Mouse (Mus musculus) hindbrain, postnatal 0 days (tissue): ENCODE results near the gene Pcgf1. TPM values are rescaled to one million over a fixed set of nuclear protein-coding genes. Genes with fewer than 3 reads are reported as not detected.
A peak's percentile ranks its signal among the peaks of the same experiment; 100 is the strongest.

Experiments
- ATAC-seq: fragments of 200-750 bp; cut with Nextera tagmentation; 2 replicates; pipeline ENCODE4 v1.8.0; 2017; ENCODE audit warnings: mild to moderate bottlenecking, moderate TSS enrichment, moderate library complexity
- DNase-seq: peaks from one replicate; pipeline ENCODE4 v3.0.0-alpha.2; 2015; ENCODE audit warnings: low spot score
- H3K27ac ChIP-seq: fragments of 300-500 bp; sonication (generic); 2 replicates; pipeline ENCODE4 v1.5.1; 2014; ENCODE audit warnings: mild to moderate bottlenecking
- H3K27me3 ChIP-seq: fragments of 300-500 bp; sonication (generic); 2 replicates; pipeline ENCODE4 v1.6.1; 2014; ENCODE audit warnings: low read length, mixed read lengths; ENCODE audit not compliant: insufficient read depth
- H3K36me3 ChIP-seq: fragments of 300-500 bp; sonication (generic); 2 replicates; pipeline ENCODE4 v1.6.1; 2014; ENCODE audit warnings: low read length, mixed read lengths; ENCODE audit not compliant: insufficient read depth
- H3K4me1 ChIP-seq: fragments of 300-500 bp; sonication (generic); 2 replicates; pipeline ENCODE4 v1.6.1; 2014; ENCODE audit warnings: antibody characterized with exemption, low read length, mixed read lengths; ENCODE audit not compliant: insufficient read depth
- H3K4me2 ChIP-seq: fragments of 300-500 bp; sonication (generic); 2 replicates; pipeline ENCODE4 v1.6.1; 2014; ENCODE audit warnings: low read depth, mild to moderate bottlenecking, low read length, moderate library complexity, mixed read lengths
- H3K4me3 ChIP-seq: fragments of 300-500 bp; sonication (generic); 2 replicates; pipeline ENCODE4 v1.5.1; 2014; ENCODE audit warnings: low read length
- H3K9ac ChIP-seq: fragments of 300-500 bp; sonication (generic); replicated peaks from 2 replicates; pipeline ENCODE4 v1.6.1; 2014; ENCODE audit warnings: mild to moderate bottlenecking, low read length, moderate library complexity, mixed read lengths
- H3K9me3 ChIP-seq: fragments of 300-500 bp; sonication (generic); 2 replicates; pipeline ENCODE4 v1.6.1; 2016; ENCODE audit warnings: low read length, mixed read lengths
- CTCF ChIP-seq: IDR thresholded peaks from 2 replicates; pipeline ENCODE4 v1.5.1; 2016; ENCODE audit warnings: antibody characterized with exemption, control low read depth, low read depth
- WGBS: fragments of 180-500 bp; shearing (Covaris S2); extraction: QIAGEN DNeasy Blood & Tissue Kit; methylation state at CpG from one replicate; pipeline ENCODE4 v1.1.7; 2014; 5-methylcytosine and 5-hydroxymethylcytosine counted together
- polyA plus RNA-seq: library from polyadenylated mRNA; unstranded; fragments of >200 nt; fragmentation: Nextera tagmentation; extraction: Ambion mirVana; gene quantifications from 2 replicates; pipeline ENCODE4 v1.2.1, GENCODE M21; 2015
- total RNA-seq: library from RNA; depleted of rRNA; stranded (reverse); fragments of >200 nt; gene quantifications from 2 replicates; pipeline ENCODE4 v1.2.3, GENCODE M21; 2014

The Pcgf1 gene
- total and polyA plus RNA-seq, 2 experiments from 2014 or later: 11.0 to 27.8 TPM

DNA sequence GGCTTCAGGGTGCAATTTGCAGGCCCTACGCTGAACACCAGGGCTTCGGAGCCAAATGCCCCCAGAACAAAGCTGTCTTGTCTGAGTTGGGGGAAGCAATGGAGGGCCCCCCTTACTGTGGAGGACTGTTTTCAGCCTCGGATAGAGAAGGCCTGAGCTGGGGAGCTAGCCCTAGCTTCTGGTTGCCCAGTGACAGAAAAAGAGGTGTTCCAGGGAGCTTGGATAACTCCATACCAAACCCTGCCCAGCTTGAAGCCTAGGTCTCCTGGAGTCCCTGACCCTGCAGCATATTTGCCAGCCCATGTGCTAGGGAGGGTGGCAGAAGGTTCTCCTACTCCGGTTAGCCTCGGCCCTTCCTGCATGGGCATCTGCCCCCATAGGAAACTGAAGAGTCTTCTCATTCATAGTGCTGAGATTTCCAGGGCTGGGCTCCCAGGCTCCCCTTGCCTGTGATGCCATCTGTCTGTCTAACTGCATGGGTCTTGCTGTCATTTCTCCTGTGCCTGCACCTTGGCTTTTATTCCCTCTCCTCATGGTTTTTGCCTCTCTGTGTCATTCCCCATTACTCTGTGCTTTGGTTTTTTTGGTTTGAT, 43.1 kb upstream of the Pcgf1 start:
- no peak for DNase-seq
- H3K9ac ChIP-seq: no peak overlapping the region; the same call in 1 of the 2 replicates
- H3K27me3 ChIP-seq: peaks cover 25% of the 10 kb centered on the region; the same call in 1 of the 2 replicates
- H3K4me2 ChIP-seq: peak overlapping the region; percentile 84
- peaks cover 15% of the 10 kb centered on the region; the same call in 1 of the 2 replicates for H3K4me1 ChIP-seq
- no peaks in the 10 kb centered on the region for H3K9me3 ChIP-seq
- H3K27ac ChIP-seq: 0 out of 2 replicates have a peak overlapping the region, but pooled peaks have one; percentile 67
- peak overlapping the region; percentile 47 for H3K4me3 ChIP-seq
- no peak for ATAC-seq
- 26% methylated on average over 5 of the region's 5 CpGs for WGBS
- no peaks in the 10 kb centered on the region for H3K36me3 ChIP-seq
- no peak for TF ChIP-seq CTCF

- 82% methylated on average over 8 of the region's 8 CpGs for WGBS
These were observed 40.5 kb upstream of the Pcgf1 start for GRCm38 (mm10) chr6:83037188-83037587.

DNA sequence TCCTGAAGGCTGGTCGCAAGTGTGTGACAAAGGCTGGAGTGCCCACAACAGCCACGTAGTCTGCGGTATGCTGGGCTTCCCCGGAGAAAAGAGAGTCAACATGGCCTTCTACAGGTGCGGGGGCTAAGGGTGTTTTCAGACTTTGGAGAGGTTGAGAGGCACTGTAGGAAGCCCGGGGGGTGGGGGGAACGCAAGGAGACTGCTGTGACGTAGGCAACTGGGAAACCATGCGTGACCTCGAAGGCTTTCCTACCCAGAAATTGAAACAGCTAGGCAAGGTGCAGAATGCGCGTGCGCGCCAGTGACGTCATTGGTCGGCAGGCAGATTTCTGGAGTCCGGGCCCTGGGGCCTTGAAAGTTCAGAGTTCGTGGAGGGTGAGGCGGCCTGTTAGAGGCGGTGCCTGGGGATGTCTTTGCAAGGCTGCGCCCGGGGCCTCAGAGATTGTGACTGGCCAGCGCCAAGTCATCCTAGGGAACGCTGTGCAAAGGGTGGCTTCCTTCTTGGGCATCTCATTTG, 39.1 kb upstream of the Pcgf1 start:
- Histone ChIP-seq H3K4me3 (peak overlapping the region; percentile 21), H3K27me3 (peaks cover 6% of the 10 kb centered on the region; the same call in 1 of the 2 replicates), H3K4me2 (peak overlapping the region; percentile 53), H3K4me1 (peaks cover 7% of the 10 kb centered on the region; the same call in 1 of the 2 replicates), H3K9ac (peak overlapping the region; percentile 24; the same call in 1 of the 2 replicates), H3K36me3 (no peaks in the 10 kb centered on the region), H3K27ac (no peak overlapping the region), H3K9me3 (no peaks in the 10 kb centered on the region)
- TF ChIP-seq CTCF: no peak
- DNase-seq: peak; percentile 87
- peak; percentile 74 for ATAC-seq
- WGBS: 7% methylated on average over 24 of the region's 24 CpGs

More at GRCm38 (mm10) chr6:83037188-83037587, 40.5 kb upstream of the Pcgf1 start:
- Histone ChIP-seq H3K27me3 (peaks cover 20% of the 10 kb centered on the region; the same call in 1 of the 2 replicates), H3K27ac (no peak overlapping the region), H3K9ac (no peak overlapping the region), H3K36me3 (no peaks in the 10 kb centered on the region), H3K4me2 (no peak overlapping the region), H3K4me3 (no peak overlapping the region), H3K9me3 (no peaks in the 10 kb centered on the region), H3K4me1 (peaks cover 13% of the 10 kb centered on the region; the same call in 1 of the 2 replicates)
- no peak for TF ChIP-seq CTCF
- DNase-seq (no peak), ATAC-seq (no peak)

- H3K4me2 ChIP-seq: no peak overlapping the region
- H3K36me3 ChIP-seq: no peaks in the 10 kb centered on the region
- no peak overlapping the region for H3K9ac ChIP-seq
- ATAC-seq (no peak), DNase-seq (no peak)
- H3K4me3 ChIP-seq: no peak overlapping the region
- no peaks in the 10 kb centered on the region for H3K27me3 ChIP-seq
- no peak overlapping the region for H3K27ac ChIP-seq
- H3K4me1 ChIP-seq: peaks cover 7% of the 10 kb centered on the region; the same call in 1 of the 2 replicates
- no peak for TF ChIP-seq CTCF
- no peaks in the 10 kb centered on the region for H3K9me3 ChIP-seq
- WGBS: 77% methylated on average over 5 of the region's 5 CpGs
These were observed 37.1 kb upstream of the Pcgf1 start for GRCm38 (mm10) chr6:83040601-83041000.

DNA sequence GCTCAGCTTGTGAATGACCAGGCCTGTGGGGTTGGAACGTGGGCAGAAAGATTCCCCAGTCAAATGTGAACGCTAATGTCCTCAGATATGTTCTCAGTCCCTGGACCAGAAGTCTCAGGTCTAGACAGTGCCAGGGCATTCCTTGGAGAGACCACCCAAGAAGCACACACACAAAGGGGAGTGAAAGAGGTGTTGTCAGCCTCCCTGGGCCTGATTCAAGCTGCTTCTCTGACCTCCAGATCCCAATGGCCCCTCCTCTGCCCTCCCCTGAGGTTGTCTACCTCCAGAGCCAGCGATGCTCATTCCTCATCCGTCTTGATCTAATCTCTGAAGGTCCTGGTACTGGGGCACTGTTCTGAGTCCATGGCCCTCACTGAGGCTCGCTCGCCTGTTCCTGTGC, 34.1 kb upstream of the Pcgf1 start:
- H3K9me3 ChIP-seq: no peaks in the 10 kb centered on the region

GRCm38 (mm10) chr6:83043993-83044392, 33.7 kb upstream of the Pcgf1 start:
- H3K36me3 ChIP-seq: no peaks in the 10 kb centered on the region
- no peak overlapping the region for H3K4me3 ChIP-seq
- H3K4me2 ChIP-seq: no peak overlapping the region
- no peaks in the 10 kb centered on the region for H3K4me1 ChIP-seq
- H3K27ac ChIP-seq: no peak overlapping the region
- H3K9ac ChIP-seq: no peak overlapping the region
- H3K27me3 ChIP-seq: no peaks in the 10 kb centered on the region
- no peak for TF ChIP-seq CTCF
- no peaks in the 10 kb centered on the region for H3K9me3 ChIP-seq
- ATAC-seq (no peak), DNase-seq (no peak)
- 86% methylated on average over 5 of the region's 5 CpGs for WGBS

More for the DNA sequence above, 34.1 kb upstream of the Pcgf1 start:
- Histone ChIP-seq H3K4me1 (peaks cover 3% of the 10 kb centered on the region; the same call in 1 of the 2 replicates), H3K4me3 (no peak overlapping the region), H3K4me2 (no peak overlapping the region), H3K9ac (no peak overlapping the region), H3K36me3 (no peaks in the 10 kb centered on the region), H3K27ac (no peak overlapping the region), H3K27me3 (no peaks in the 10 kb centered on the region)
- no peak for ATAC-seq
- TF ChIP-seq CTCF: no peak
- WGBS: 65% methylated on average over 6 of the region's 6 CpGs
- no peak for DNase-seq

GRCm38 (mm10) chr6:83044742-83045141, 32.9 kb upstream of the Pcgf1 start:
- DNase-seq: no peak
- Histone ChIP-seq H3K9me3 (no peaks in the 10 kb centered on the region), H3K4me2 (no peak overlapping the region), H3K4me3 (no peak overlapping the region), H3K27me3 (no peaks in the 10 kb centered on the region), H3K4me1 (no peaks in the 10 kb centered on the region), H3K36me3 (no peaks in the 10 kb centered on the region), H3K27ac (no peak overlapping the region), H3K9ac (no peak overlapping the region)
- 75% methylated on average over 9 of the region's 9 CpGs for WGBS
- ATAC-seq: no peak
- TF ChIP-seq CTCF: no peak
